Mouse (Mus musculus) midbrain, embryonic 16.5 days (tissue): ENCODE measurements around the gene Ngly1. TPM values are rescaled to one million over a fixed set of nuclear protein-coding genes. Genes with fewer than 3 reads are reported as not detected.

ENCODE experiments used
- ATAC-seq: fragments of 200-750 bp; cut with Nextera tagmentation; 2 replicates; pipeline ENCODE4 v1.8.0; 2017; ENCODE audit warnings: moderate TSS enrichment
- H3K27ac ChIP-seq: fragments of 300-500 bp; sonication (generic); 2 replicates; pipeline ENCODE4 v1.5.1; 2014; ENCODE audit warnings: mild to moderate bottlenecking, low read length, mixed read lengths
- H3K27me3 ChIP-seq: fragments of 300-500 bp; sonication (generic); 2 replicates; pipeline ENCODE4 v1.6.1; 2014; ENCODE audit warnings: low read depth, low read length, mixed read lengths; ENCODE audit not compliant: control insufficient read depth, insufficient read depth
- H3K36me3 ChIP-seq: fragments of 300-500 bp; sonication (generic); 2 replicates; pipeline ENCODE4 v1.6.1; 2014; ENCODE audit warnings: mild to moderate bottlenecking, low read length, moderate library complexity, mixed read lengths; ENCODE audit not compliant: control insufficient read depth, insufficient read depth
- H3K4me1 ChIP-seq: fragments of 300-500 bp; sonication (generic); 2 replicates; pipeline ENCODE4 v1.6.1; 2014; ENCODE audit warnings: mild to moderate bottlenecking, low read length, mixed read lengths; ENCODE audit not compliant: control insufficient read depth, insufficient read depth
- H3K4me2 ChIP-seq: fragments of 300-500 bp; sonication (generic); 2 replicates; pipeline ENCODE4 v1.6.1; 2014; ENCODE audit warnings: mild to moderate bottlenecking, low read length, mixed read lengths
- H3K4me3 ChIP-seq: fragments of 300-500 bp; sonication (generic); 2 replicates; pipeline ENCODE4 v1.5.1; 2014; ENCODE audit warnings: low read depth, mild to moderate bottlenecking, low read length, moderate library complexity, mixed read lengths
- H3K9ac ChIP-seq: fragments of 300-500 bp; sonication (generic); 2 replicates; pipeline ENCODE4 v1.6.1; 2014; ENCODE audit warnings: low read depth, low read length, mixed read lengths
- H3K9me3 ChIP-seq: fragments of 300-500 bp; sonication (generic); replicated peaks from 2 replicates; pipeline ENCODE4 v1.6.1; 2014; ENCODE audit warnings: mild to moderate bottlenecking, low read length, mixed read lengths; ENCODE audit not compliant: control insufficient read depth, poor library complexity, severe bottlenecking
- WGBS: fragments of 180-500 bp; shearing (Covaris S2); extraction: QIAGEN DNeasy Blood & Tissue Kit; methylation state at CpG from one replicate; pipeline ENCODE4 v1.1.7; 2014; 5-methylcytosine and 5-hydroxymethylcytosine counted together
- polyA plus RNA-seq: library from polyadenylated mRNA; unstranded; fragments of >200 nt; fragmentation: Nextera tagmentation; extraction: Ambion mirVana; gene quantifications from 2 replicates; pipeline ENCODE4 v1.2.1, GENCODE M21; 2015

Gene Ngly1
- polyA plus RNA-seq, 1 experiment from 2014 or later: 26.1 TPM

- Histone ChIP-seq H3K27me3 (no peaks in the 10 kb centered on the region), H3K27ac (peak overlapping the region; percentile 84; the same call in 1 of the 2 replicates), H3K4me1 (peaks cover 12% of the 10 kb centered on the region), H3K9me3 (no peaks in the 10 kb centered on the region), H3K36me3 (no peaks in the 10 kb centered on the region), H3K4me2 (peak overlapping the region; percentile 76), H3K4me3 (peak overlapping the region; percentile 72), H3K9ac (peak overlapping the region; percentile 94)
- 13% methylated on average over 9 of the region's 9 CpGs for WGBS
- ATAC-seq: peak; percentile 59
Measured at GRCm38 (mm10) chr14:16248603-16249157, 400 bp upstream of the Ngly1 start.

DNA sequence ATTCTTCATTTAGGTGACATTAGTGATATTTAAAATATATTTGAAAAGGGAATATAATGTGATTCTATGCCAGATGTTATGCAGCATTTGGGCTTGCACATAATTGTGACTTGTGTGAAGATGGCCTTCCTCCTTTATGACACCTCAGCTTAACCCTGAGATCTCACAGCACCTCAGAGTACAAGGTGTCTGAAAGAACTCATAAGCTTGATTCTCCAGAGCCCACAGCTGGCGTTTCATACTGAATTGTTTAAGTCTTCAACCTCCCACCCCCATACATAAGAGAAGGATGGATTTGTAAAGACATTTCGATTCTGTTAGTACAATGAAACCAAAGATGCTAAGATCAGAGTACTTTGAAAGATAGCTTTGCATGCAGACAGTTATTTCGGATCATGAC is 1.0 kb downstream of the Ngly1 start:
- H3K9ac ChIP-seq: peak overlapping the region; percentile 94
- 69% methylated on average over 3 of the region's 3 CpGs for WGBS

DNA sequence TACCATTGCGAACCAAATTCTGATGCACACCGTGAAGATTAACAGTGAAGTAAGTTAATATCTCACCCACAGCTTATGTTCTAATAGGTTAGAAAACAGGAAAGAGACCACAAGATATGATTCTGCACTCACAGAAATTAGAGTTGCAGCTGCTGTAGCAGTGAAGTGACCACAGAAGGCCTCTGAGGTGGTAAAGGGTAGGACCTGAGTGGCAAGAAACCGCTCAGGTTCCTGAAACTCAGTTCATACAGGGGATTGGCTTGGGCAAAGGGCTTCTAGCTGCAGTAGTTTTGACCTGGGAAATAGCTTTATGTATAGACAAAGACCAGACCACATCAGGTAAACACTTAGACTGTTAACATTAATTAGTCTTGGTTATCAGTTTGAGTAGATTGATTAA is 6.7 kb downstream of the Ngly1 start:
- 98% methylated on average over 3 of the region's 3 CpGs for WGBS
- ATAC-seq: no peak
- no peak overlapping the region for H3K4me3 ChIP-seq
- no peaks in the 10 kb centered on the region for H3K27me3 ChIP-seq
- peaks cover 10% of the 10 kb centered on the region for H3K36me3 ChIP-seq
- no peak overlapping the region for H3K9ac ChIP-seq
- no peaks in the 10 kb centered on the region for H3K4me1 ChIP-seq
- no peaks in the 10 kb centered on the region for H3K9me3 ChIP-seq
- H3K27ac ChIP-seq: no peak overlapping the region
- H3K4me2 ChIP-seq: no peak overlapping the region

More for the DNA sequence above, 1.0 kb downstream of the Ngly1 start:
- no peaks in the 10 kb centered on the region for H3K9me3 ChIP-seq
- H3K4me1 ChIP-seq: 0 out of 2 replicates have a peak, but pooled peaks cover 9% of the 10 kb centered on the region
- H3K4me2 ChIP-seq: peak overlapping the region; percentile 76
- peak overlapping the region; percentile 72 for H3K4me3 ChIP-seq
- H3K27me3 ChIP-seq: no peaks in the 10 kb centered on the region
- H3K27ac ChIP-seq: no peak overlapping the region
- H3K36me3 ChIP-seq: peaks cover under 1% of the 10 kb centered on the region; the same call in 1 of the 2 replicates
- ATAC-seq: no peak

DNA sequence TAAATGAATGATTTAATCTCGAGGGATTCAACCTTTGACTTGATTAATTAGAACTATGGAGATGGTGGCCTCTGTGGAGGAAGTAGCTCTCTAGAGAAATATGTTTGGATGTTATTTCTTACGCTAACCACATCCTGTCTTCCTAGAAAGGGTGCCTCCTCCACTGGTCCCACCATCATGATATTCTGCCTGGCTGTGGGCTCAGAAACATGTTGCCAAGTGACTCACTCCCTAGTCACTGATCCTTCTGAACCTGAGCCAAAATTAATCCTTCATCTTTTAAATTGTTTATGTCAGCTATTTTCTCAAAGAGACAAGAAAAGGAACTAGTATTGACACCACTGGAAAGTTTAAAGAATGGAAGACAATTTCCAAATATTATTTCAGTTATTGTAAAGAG is 7.1 kb downstream of the Ngly1 start:
- H3K27ac ChIP-seq: no peak overlapping the region
- no peaks in the 10 kb centered on the region for H3K27me3 ChIP-seq

DNA sequence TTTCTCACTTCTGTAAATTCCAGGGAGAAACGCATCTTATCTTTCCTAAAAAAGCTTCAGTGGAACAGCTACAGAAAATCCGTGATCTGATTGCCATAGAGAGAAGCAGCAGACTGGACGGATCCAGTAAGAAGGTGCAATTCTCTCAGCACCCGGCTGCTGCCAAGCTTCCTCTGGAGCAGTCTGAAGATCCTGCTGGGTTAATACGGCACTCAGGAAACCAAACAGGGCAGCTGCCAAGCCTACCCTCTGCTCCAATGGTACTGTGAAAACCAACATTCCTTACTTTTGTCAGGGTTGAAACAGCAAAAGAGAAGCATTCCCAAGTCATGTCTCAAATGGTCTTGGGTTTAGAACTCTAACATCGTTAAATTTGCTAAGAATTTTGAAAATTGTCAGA is 11.5 kb downstream of the Ngly1 start:
- H3K27ac ChIP-seq: no peak overlapping the region
- H3K4me1 ChIP-seq: no peaks in the 10 kb centered on the region
- H3K9me3 ChIP-seq: no peaks in the 10 kb centered on the region
- no peaks in the 10 kb centered on the region for H3K27me3 ChIP-seq
- no peak overlapping the region for H3K9ac ChIP-seq
- WGBS: 66% methylated on average over 6 of the region's 6 CpGs
- ATAC-seq: no peak
- peaks cover 12% of the 10 kb centered on the region for H3K36me3 ChIP-seq
- no peak overlapping the region for H3K4me2 ChIP-seq
- H3K4me3 ChIP-seq: no peak overlapping the region

More for the DNA sequence above, 7.1 kb downstream of the Ngly1 start:
- Histone ChIP-seq H3K9me3 (no peaks in the 10 kb centered on the region), H3K9ac (no peak overlapping the region), H3K4me1 (no peaks in the 10 kb centered on the region), H3K36me3 (peaks cover 10% of the 10 kb centered on the region), H3K4me2 (no peak overlapping the region), H3K4me3 (no peak overlapping the region)
- ATAC-seq: no peak
- 87% methylated on average over 2 of the region's 2 CpGs for WGBS

DNA sequence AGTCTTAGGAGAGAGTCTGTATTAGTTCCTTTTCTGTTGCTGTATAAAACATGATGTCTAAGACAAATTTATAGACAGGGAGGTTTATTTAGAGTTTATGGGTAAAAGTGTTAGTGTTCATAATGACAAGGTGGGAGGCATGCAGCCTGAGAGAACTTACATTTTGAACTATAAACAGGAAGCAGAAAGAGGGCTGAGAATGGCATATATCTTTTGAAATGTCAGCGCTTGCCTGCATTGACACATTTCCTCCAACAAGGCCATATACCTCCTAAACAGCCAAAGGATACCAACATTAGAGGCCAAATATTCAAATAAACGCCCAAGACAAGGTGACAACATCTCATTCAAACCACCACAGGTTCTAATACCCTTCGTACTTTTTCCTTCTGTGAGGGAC is 12.8 kb downstream of the Ngly1 start:
- ATAC-seq: no peak

GRCm38 (mm10) chr14:16267028-16267427 is 17.9 kb downstream of the Ngly1 start:
- Histone ChIP-seq H3K4me1 (no peaks in the 10 kb centered on the region), H3K4me3 (no peak overlapping the region), H3K9me3 (no peaks in the 10 kb centered on the region), H3K4me2 (no peak overlapping the region), H3K9ac (no peak overlapping the region), H3K27me3 (no peaks in the 10 kb centered on the region), H3K36me3 (peaks cover 6% of the 10 kb centered on the region; the same call in 1 of the 2 replicates), H3K27ac (no peak overlapping the region)
- ATAC-seq: no peak
- 93% methylated on average over 5 of the region's 5 CpGs for WGBS

More for the DNA sequence above, 12.8 kb downstream of the Ngly1 start:
- Histone ChIP-seq H3K9me3 (no peaks in the 10 kb centered on the region), H3K36me3 (peaks cover 8% of the 10 kb centered on the region), H3K4me2 (no peak overlapping the region), H3K9ac (no peak overlapping the region), H3K27ac (no peak overlapping the region), H3K4me1 (no peaks in the 10 kb centered on the region), H3K4me3 (no peak overlapping the region), H3K27me3 (no peaks in the 10 kb centered on the region)
- WGBS: 91% methylated on average over 3 of the region's 3 CpGs

DNA sequence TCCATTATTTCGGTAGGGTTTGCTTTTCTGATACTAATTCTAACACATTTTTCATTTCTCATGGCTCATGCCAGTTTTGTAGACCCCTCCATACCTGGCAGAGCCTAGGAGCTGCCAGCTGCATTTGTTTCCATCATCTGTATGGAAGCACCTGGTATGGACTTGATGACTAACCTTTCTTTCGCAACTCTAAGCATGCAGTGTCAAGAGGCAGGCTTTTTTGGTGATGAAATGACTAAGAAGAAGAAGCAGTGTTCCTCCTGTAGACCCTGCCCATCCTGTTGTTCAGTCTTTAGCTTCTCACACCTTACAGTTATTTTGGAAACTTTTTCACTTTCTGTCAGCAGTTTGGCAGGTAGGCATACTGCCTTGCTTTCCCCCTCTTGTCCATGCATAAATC is 20.7 kb downstream of the Ngly1 start:
- no peak for ATAC-seq
- WGBS: 95% methylated on average over 2 of the region's 2 CpGs
- H3K9me3 ChIP-seq: no peaks in the 10 kb centered on the region
- no peak overlapping the region for H3K4me3 ChIP-seq
- no peak overlapping the region for H3K4me2 ChIP-seq
- no peak overlapping the region for H3K27ac ChIP-seq
- H3K27me3 ChIP-seq: no peaks in the 10 kb centered on the region
- peaks cover 5% of the 10 kb centered on the region; the same call in 1 of the 2 replicates for H3K36me3 ChIP-seq
- no peak overlapping the region for H3K9ac ChIP-seq
- H3K4me1 ChIP-seq: no peaks in the 10 kb centered on the region

DNA sequence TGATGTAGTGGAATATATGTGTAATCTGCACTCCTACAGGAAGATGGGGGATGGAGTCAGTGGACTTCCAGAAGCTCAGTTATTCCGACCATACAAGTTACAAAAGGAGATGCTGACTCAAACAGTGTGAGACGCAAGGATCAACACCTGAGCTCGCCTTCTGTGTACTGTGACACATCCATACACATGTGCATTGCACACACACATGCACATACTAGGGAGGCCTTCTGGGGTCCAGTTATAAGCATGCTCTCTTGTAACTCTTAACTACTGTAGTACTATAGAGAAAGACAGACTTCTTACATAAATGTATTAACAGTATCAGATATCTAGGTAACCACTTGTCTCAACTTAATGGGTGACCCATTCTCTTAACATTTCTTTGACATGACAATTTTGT is 24.6 kb downstream of the Ngly1 start:
- H3K27ac ChIP-seq: no peak overlapping the region
- peaks cover 5% of the 10 kb centered on the region; the same call in 1 of the 2 replicates for H3K36me3 ChIP-seq
- H3K4me2 ChIP-seq: no peak overlapping the region
- H3K27me3 ChIP-seq: no peaks in the 10 kb centered on the region
- no peak overlapping the region for H3K9ac ChIP-seq
- no peak for ATAC-seq
- H3K9me3 ChIP-seq: no peaks in the 10 kb centered on the region
- H3K4me3 ChIP-seq: no peak overlapping the region
- WGBS: 91% methylated on average over 3 of the region's 3 CpGs
- no peaks in the 10 kb centered on the region for H3K4me1 ChIP-seq
